Mouse (Mus musculus) T-helper 2 cell (primary cell): ENCODE data around the gene Fdxacb1.

Experiments
- in situ Hi-C: fragments of 300-600 bp; cut with MboI, MseI; formaldehyde crosslinking; loops from one replicate; pipeline ENCODE4 v1.15.1; 2025; ENCODE audit warnings: high pct_unique_total_duplicates

Gene Fdxacb1

GRCm38 (mm10) chr9:50800985-50801384 lies 32.9 kb downstream of the Fdxacb1 start:
- in situ Hi-C loops, result no loop called here

DNA sequence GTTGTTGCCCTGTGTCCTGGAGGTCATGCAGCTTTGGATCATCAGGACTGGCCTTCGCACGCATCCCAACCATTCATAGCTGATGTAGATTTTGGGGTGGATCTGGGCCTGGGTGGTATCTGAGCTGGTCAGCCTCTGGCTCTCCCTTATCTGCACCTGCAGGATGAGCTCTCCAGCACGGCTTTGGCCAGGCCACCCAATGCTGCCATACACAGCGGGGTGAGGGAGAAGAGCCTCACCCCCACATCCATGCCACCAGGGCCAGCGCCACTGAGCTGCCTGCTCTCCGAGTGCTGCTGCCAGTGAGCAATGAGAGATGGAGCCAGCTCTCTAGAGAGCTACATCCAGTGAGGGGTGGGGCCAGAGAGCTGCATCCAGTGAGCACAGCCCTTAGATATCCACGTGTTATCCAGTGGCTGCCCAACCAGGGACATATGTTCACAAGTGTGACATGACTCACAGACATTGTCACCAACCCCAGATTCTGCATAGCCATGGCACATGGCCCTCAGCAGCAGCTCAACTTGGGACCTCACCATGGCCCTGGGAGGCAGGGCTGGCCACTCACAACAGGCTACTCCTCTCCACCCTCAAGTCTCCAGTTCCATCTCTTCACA lies 35.1 kb downstream of the Fdxacb1 start:
- in situ Hi-C loops, result no loop called here

- in situ Hi-C loops, result no loop called here
These were observed 40.4 kb downstream of the Fdxacb1 start for GRCm38 (mm10) chr9:50808471-50808870.

GRCm38 (mm10) chr9:50809146-50809545 lies 41.1 kb downstream of the Fdxacb1 start:
- in situ Hi-C loops, result no loop called here

- in situ Hi-C loops, result no loop called here
These were observed 43.2 kb downstream of the Fdxacb1 start for GRCm38 (mm10) chr9:50811187-50811586.

DNA sequence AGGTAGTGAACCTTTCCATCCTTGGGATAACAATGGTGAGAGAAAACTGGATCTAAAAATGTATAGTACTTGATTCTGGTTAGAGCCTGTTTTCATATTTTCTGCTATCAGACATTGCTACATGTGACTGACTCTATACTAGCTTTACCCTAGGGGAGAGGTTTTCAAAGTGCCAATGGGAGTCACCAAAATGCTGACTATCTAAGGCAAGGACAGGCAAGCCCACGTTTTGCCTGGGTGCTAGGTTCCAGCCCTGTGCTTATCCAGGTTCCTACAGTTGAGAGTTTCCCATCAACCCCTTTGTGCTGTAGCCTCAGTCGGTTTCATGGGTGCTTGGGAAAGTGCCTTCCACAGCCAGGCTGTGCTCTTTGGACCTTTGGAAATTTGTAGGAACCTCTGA lies 43.7 kb downstream of the Fdxacb1 start:
- in situ Hi-C loops, result no loop called here

GRCm38 (mm10) chr9:50813796-50814195 lies 45.8 kb downstream of the Fdxacb1 start:
- in situ Hi-C loops, result no loop called here

DNA sequence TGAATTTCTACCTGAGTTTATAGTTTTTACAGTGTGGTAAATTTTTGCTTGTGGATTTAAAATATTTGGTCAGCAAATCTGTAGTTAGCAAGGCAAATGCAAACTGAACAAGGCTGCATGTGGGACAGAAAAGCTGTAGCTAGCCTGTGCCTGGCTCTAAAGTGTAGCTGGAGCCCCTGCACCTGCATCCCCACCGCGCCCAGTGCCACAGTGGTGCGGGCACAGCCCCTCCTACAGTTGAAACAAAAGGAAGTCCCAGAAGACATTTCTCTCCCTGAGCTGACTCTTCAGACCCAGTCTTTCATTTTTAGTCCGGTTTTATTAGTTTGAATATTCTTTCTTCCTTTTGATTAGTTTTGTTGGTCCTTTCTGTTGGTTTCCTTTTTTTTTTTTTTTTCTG lies 47.6 kb downstream of the Fdxacb1 start:
- in situ Hi-C loops, result no loop called here

GRCm38 (mm10) chr9:50816512-50816911 lies 48.5 kb downstream of the Fdxacb1 start:
- in situ Hi-C loops, result no loop called here

DNA sequence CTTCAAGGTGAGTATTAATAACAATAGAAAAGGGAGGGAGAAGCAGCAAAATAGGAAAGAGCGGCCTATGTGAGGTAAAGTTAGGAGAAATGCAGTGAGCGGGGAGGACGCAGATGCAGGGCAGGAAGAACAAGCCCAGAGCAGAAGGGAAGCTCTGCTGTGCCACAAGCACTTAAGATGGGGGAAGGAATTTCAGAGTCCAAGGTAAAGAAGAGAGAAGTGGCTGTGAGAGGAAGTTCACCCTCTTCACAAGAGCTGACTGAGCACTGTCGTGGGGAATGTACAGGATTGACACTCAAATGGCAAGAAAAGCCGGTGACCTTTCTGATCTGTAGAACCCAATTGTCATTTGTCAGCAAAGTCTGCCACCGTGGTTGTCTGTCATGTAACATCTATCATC lies 50.0 kb downstream of the Fdxacb1 start:
- in situ Hi-C loops, result no loop called here

DNA sequence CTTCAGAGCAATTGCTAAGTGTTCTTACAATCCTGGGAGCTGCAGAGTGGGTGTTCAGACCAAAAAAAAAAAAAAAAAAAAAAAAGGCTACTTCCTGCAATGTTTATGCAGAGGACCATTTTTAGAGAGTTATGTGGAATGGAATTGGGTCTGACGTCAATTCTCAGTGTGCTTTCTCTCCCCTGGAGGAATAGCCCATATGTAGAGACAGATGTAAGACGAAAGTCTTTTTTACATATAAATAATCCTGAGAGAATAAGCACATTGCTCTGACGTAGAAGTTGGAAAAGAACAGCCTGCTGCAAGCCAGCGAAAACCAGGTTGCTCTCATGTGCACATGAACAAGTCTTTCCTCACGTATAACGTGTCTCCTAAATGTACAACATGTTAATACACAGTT lies 51.7 kb downstream of the Fdxacb1 start:
- in situ Hi-C loops, result no loop called here

- in situ Hi-C loops, result no loop called here
These were observed 53.6 kb downstream of the Fdxacb1 start for GRCm38 (mm10) chr9:50821651-50822050.

- in situ Hi-C loops, result no loop called here
These were observed 54.2 kb downstream of the Fdxacb1 start for GRCm38 (mm10) chr9:50822216-50822615.
